Mouse (Mus musculus) limb, embryonic 13.5 days (tissue): ENCODE measurements at regions not wholly inside any gene's neighbourhood (a gene's known extent, or its start where the extent isn't known, plus 50 kb on each side); places are given as distances from the start of the nearest gene placed in this dataset.

Experiments
- ATAC-seq: fragments of 200-750 bp; cut with Nextera tagmentation; 2 replicates; pipeline ENCODE4 v1.8.0; 2017; ENCODE audit warnings: low read depth, moderate number of reproducible peaks, moderate TSS enrichment; ENCODE audit not compliant: low FRiP score
- H3K27ac ChIP-seq: fragments of 300-500 bp; sonication (generic); 2 replicates; pipeline ENCODE4 v1.5.1; 2015; ENCODE audit warnings: inconsistent platforms, mild to moderate bottlenecking, moderate library complexity
- H3K27me3 ChIP-seq: fragments of 300-500 bp; sonication (generic); 2 replicates; pipeline ENCODE4 v1.6.1; 2015; ENCODE audit warnings: mild to moderate bottlenecking, inconsistent platforms
- H3K36me3 ChIP-seq: fragments of 300-500 bp; sonication (generic); 2 replicates; pipeline ENCODE4 v1.6.1; 2015; ENCODE audit warnings: inconsistent platforms, mild to moderate bottlenecking, moderate library complexity
- H3K4me1 ChIP-seq: fragments of 300-500 bp; sonication (generic); 2 replicates; pipeline ENCODE4 v1.6.1; 2015; ENCODE audit warnings: inconsistent platforms
- H3K4me2 ChIP-seq: fragments of 300-500 bp; sonication (generic); replicated peaks from 2 replicates; pipeline ENCODE4 v1.6.1; 2015; ENCODE audit warnings: inconsistent platforms, mild to moderate bottlenecking, moderate library complexity
- H3K4me3 ChIP-seq: fragments of 300-500 bp; sonication (generic); 2 replicates; pipeline ENCODE4 v1.5.1; 2015; ENCODE audit warnings: moderate library complexity, mild to moderate bottlenecking, inconsistent platforms
- H3K9ac ChIP-seq: fragments of 300-500 bp; sonication (generic); 2 replicates; pipeline ENCODE4 v1.6.1; 2015; ENCODE audit warnings: mild to moderate bottlenecking, inconsistent platforms
- H3K9me3 ChIP-seq: fragments of 300-500 bp; sonication (generic); 2 replicates; pipeline ENCODE4 v1.6.1; 2016; ENCODE audit warnings: inconsistent platforms
- WGBS: fragments of 180-500 bp; shearing (Covaris S2); methylation state at CpG from one replicate; pipeline ENCODE4 v1.1.7; 2015; 5-methylcytosine and 5-hydroxymethylcytosine counted together

DNA sequence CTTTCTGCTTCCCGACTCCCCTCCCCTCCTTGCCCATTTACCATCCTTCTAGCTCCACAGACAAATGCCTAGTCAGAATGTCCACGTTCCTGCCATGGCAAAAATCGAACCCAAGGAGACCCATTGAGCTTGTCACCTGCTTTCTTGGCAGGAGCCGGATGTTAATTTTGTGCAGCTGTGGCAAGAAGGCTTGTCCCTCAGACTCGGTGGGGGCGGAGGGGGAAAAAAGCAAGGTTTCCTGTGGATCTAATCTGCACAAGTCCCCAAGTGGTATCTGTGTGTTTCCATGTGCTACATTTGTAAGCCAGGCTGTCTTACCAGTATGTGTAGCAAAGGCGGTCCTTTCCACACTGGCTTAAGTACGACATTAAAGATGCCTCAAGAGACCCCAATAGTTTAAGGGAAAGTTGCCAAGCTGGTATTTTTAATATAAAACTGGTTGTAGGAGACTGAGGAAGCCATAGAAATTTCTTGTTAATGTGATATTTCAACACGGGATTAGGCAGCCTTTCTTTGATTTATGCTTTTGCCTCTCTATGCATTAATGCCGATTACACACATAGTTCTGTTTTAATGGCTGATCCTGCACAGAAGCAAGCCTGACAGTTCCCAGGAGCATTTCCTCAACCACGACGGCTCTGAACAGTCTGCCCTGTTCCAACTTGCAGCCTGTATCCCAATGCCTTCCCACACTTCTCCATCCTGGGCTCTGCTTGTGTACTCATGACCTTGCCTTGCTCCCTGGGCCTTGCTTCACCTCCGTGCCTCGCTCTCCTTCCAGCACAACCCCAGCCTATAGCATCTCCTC lies 138.9 kb upstream of the Plxnc1 start:
- peaks cover 23% of the 10 kb centered on the region for H3K4me1 ChIP-seq
- WGBS: 23% methylated on average over 14 of the region's 14 CpGs
- H3K4me3 ChIP-seq: no peak overlapping the region
- peak overlapping the region; percentile 14; the same call in 1 of the 2 replicates for H3K4me2 ChIP-seq
- peak; percentile 74 for ATAC-seq
- H3K36me3 ChIP-seq: no peaks in the 10 kb centered on the region
- peaks cover 29% of the 10 kb centered on the region for H3K27me3 ChIP-seq
- H3K9ac ChIP-seq: no peak overlapping the region
- no peak overlapping the region for H3K27ac ChIP-seq
- H3K9me3 ChIP-seq: no peaks in the 10 kb centered on the region

DNA sequence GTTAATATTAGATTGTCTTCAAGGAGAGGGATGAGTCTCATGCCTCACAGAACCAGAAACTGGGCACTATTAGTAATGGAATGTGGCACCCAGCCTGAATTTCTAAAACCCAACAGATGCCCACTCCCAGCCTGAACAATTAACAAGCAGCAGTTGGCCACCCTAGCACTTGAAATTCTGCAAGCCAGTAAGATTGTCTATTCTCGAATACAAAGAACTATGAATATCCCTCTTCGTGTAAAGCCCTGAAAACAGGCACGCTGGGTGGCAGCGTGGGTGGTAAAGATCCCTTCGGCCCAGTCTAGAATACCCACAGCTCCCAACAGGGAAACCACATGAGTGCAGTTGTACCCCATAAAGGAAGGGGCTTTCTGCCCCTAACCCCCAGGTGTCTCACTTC lies 138.0 kb upstream of the Plxnc1 start:
- no peak overlapping the region for H3K9ac ChIP-seq
- no peak for ATAC-seq

DNA sequence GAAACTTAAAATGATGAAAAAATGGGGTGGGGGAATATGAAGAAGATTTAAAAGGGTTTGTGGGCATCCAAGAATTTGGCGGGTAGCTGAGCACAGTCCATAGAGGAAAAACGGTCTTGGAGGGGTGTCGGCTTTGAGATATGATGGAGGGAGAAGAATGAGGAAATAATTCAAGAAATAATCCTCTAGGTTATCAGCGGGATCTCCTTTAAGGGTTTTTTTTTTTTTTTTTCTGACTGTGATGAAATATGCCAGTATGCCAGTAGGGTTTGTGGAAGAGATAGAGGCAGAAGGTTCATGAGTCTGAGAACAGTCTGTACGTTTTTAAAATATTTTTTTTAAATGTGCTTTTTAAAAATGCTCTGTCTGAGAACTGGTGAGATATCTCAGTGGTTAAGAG lies 135.3 kb upstream of the Plxnc1 start:
- Histone ChIP-seq H3K9ac (no peak overlapping the region), H3K36me3 (no peaks in the 10 kb centered on the region), H3K4me3 (no peak overlapping the region), H3K4me1 (peaks cover 27% of the 10 kb centered on the region), H3K4me2 (no peak overlapping the region), H3K27me3 (0 out of 2 replicates have a peak, but pooled peaks cover 4% of the 10 kb centered on the region), H3K9me3 (no peaks in the 10 kb centered on the region), H3K27ac (no peak overlapping the region)
- WGBS: 88% methylated on average over 5 of the region's 5 CpGs
- ATAC-seq: no peak

More for the DNA sequence above, 138.0 kb upstream of the Plxnc1 start:
- no peaks in the 10 kb centered on the region for H3K36me3 ChIP-seq
- no peak overlapping the region for H3K4me3 ChIP-seq
- H3K27me3 ChIP-seq: peaks cover 27% of the 10 kb centered on the region
- H3K4me1 ChIP-seq: peaks cover 14% of the 10 kb centered on the region
- H3K27ac ChIP-seq: no peak overlapping the region
- 81% methylated on average over 5 of the region's 5 CpGs for WGBS
- H3K9me3 ChIP-seq: no peaks in the 10 kb centered on the region
- no peak overlapping the region for H3K4me2 ChIP-seq

DNA sequence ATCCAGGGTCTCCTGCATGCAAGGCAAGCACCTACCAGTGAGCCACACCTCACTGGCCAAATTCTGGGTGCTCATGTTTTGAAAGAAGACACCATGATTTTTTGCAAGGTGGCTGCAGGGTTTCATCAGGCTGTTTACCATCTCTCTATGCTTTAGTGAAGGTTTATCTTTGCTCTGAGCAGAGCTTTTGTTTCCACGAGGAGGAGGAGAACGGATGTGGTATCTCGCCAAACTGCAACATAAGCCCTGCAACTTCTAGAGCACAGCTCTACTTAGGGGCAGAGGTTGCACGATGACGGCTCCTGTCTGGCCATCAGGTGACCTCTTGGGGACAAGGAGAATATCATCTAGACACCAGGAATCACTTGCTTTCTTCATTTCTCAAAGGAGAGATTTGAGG lies 131.8 kb upstream of the Plxnc1 start:
- Histone ChIP-seq H3K4me2 (no peak overlapping the region), H3K4me3 (no peak overlapping the region), H3K27ac (no peak overlapping the region), H3K9ac (no peak overlapping the region), H3K4me1 (peaks cover 18% of the 10 kb centered on the region), H3K36me3 (no peaks in the 10 kb centered on the region), H3K27me3 (peaks cover 12% of the 10 kb centered on the region; the same call in 1 of the 2 replicates), H3K9me3 (no peaks in the 10 kb centered on the region)
- ATAC-seq: no peak
- 87% methylated on average over 5 of the region's 5 CpGs for WGBS

DNA sequence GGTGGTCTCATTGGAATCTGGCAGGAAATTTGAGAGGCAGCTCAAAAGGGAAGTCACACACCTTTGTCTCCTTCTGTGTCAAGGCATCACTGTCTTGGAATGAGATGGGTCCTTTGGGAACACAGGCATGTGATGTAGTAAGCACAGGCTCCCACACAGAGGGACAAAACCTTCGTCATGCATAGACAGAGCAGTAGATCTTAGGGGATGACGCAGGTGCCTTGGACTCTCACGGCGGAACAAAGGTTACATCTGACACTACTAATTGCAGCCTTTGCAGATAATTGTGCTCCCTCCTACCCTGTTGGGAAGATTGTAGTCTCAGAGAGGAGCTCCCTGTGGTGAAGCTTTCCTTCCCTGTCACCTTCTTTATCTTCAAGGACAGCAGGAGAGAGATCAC lies 131.3 kb upstream of the Plxnc1 start:
- Histone ChIP-seq H3K36me3 (no peaks in the 10 kb centered on the region), H3K9me3 (no peaks in the 10 kb centered on the region), H3K9ac (no peak overlapping the region), H3K4me1 (peaks cover 18% of the 10 kb centered on the region), H3K27ac (no peak overlapping the region), H3K4me2 (no peak overlapping the region), H3K4me3 (no peak overlapping the region), H3K27me3 (peaks cover 12% of the 10 kb centered on the region; the same call in 1 of the 2 replicates)
- 65% methylated on average over 4 of the region's 4 CpGs for WGBS
- no peak; the same call in 1 of the 2 replicates for ATAC-seq

DNA sequence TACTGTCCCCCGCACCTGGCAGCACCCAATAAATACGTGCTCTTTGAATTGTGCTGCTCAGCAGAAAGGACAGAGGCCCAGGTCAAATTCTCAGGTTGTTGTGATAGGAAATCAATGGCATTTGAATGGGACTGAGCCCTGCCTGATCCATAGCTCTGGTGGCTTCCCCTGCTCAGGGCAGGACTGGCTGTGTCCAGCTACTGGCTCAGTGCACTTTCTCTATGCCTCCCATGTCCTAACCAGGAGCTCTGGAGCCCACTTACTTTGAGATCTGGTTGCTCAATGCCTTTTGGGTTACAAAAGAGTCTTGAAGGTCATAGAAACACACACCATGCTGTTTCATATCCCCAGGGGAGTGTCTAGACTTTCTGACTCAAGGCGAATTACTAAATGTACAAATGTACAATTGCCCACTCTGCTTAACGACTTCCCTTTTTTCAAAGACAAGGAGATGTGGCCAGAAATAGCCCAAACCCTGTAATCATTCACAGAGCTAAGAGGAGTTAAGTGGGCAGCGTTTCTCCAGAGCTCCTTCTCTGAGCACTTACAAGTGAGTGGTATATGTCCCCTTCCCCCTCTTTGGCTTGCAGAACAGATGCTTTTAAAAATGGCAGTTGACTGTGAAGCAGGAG lies 130.4 kb upstream of the Plxnc1 start:
- Histone ChIP-seq H3K4me3 (no peak overlapping the region), H3K27me3 (peaks cover 12% of the 10 kb centered on the region; the same call in 1 of the 2 replicates), H3K9me3 (no peaks in the 10 kb centered on the region), H3K4me2 (no peak overlapping the region), H3K36me3 (no peaks in the 10 kb centered on the region), H3K27ac (no peak overlapping the region), H3K9ac (no peak overlapping the region), H3K4me1 (peaks cover 18% of the 10 kb centered on the region)
- 30% methylated on average over 5 of the region's 5 CpGs for whole genome bisulfite sequencing
- no peak for ATAC-seq

DNA sequence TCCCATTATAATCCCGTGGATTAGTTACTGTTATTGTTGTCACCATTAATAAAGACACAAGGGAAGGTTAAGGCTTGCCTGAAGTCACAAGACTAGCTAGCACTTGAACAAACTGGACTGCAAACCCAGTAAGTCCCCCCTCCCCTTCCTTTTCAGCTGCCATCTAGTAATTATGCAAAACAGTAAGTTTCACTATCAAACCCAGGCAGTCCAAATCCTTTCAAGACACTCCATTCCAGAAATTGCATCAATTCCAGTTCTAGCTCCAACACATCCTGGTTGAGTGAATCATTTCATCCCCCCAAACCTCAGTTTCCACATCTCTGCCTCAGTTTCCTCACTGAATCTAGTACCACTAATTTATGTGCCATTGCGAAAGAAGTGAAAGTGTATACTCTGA lies 129.7 kb upstream of the Plxnc1 start:
- Histone ChIP-seq H3K27ac (no peak overlapping the region), H3K9ac (no peak overlapping the region), H3K27me3 (peaks cover 12% of the 10 kb centered on the region; the same call in 1 of the 2 replicates), H3K4me2 (no peak overlapping the region), H3K4me1 (peaks cover 18% of the 10 kb centered on the region), H3K4me3 (no peak overlapping the region), H3K9me3 (no peaks in the 10 kb centered on the region), H3K36me3 (no peaks in the 10 kb centered on the region)
- no peak for ATAC-seq
- WGBS: 75% methylated on average over 2 of the region's 2 CpGs

DNA sequence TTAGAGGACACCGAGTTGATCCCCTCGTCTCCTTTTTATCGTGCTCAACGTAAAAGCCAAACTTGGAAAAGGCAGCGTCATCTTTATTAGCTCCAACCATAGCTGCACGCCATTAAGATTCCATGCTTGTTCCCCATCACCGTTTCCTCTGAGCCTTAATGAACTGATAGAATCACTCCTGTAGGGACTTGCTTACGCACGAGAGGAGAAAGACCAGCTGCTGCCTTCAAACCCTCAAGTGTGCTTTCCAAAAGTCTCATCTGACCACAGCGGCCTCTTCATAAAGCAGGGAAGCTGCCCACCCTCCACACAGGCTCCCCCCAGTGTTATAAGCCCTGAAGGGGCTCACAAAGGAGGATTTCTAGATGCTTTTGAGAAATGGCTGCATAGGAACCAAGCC lies 123.3 kb upstream of the Plxnc1 start:
- WGBS: 55% methylated on average over 10 of the region's 10 CpGs
- H3K27me3 ChIP-seq: peaks cover 3% of the 10 kb centered on the region; the same call in 1 of the 2 replicates
- no peak overlapping the region for H3K27ac ChIP-seq
- H3K4me2 ChIP-seq: no peak overlapping the region
- no peaks in the 10 kb centered on the region for H3K36me3 ChIP-seq
- no peak overlapping the region for H3K4me3 ChIP-seq
- H3K4me1 ChIP-seq: peaks cover 4% of the 10 kb centered on the region
- no peak overlapping the region for H3K9ac ChIP-seq
- no peaks in the 10 kb centered on the region for H3K9me3 ChIP-seq
- no peak for ATAC-seq

DNA sequence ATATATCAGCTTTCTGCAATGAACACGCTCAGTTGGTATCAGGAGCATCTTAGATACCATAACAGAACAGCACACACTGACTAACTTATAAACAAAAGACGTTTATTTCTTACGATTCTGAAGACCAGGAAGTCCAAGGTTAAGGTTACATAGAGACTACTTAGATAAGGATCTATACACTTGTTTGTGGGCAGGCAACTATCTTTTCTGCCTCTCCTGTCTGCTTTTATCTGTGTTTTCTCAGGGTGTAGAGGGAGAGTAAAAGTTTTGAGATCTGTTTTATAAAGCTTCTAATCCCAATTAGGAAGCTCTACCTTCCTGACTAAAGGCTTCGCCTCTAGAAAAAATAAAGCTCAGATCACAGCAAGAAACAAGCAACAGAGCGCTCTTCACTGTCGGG lies 122.1 kb upstream of the Plxnc1 start:
- Histone ChIP-seq H3K4me1 (peaks cover 4% of the 10 kb centered on the region), H3K27me3 (no peaks in the 10 kb centered on the region), H3K4me3 (no peak overlapping the region), H3K27ac (no peak overlapping the region), H3K9ac (no peak overlapping the region), H3K9me3 (no peaks in the 10 kb centered on the region), H3K4me2 (no peak overlapping the region), H3K36me3 (no peaks in the 10 kb centered on the region)
- WGBS: 81% methylated on average over 6 of the region's 6 CpGs
- no peak for ATAC-seq

DNA sequence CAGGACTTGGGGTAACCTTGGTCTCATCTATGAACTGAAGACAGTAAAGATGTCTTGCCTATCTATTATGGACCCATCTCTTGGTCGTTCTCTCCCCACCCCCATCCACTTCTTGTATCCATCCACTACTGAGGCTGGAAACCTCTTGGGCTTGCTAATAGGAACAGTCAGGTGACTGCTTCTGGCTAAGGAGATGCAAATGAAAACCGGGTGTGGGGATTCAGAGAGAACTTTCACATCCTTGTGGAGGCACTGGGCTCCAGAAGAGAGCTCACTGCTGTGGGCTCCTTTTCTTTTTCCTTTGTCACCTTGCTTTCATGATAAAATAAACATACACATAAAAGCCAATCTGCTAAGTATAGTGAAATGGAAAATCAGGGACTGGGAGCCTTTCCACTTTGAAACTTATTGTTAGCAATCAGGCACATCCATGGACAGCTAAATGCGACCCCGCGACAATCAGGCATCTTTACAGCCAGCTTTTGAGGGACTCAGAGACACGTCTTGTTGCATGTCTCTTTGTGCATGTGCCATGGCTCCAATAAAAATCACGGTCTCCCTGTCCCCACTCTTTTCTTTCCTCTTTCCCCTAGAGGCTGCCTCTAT lies 115.0 kb upstream of the Plxnc1 start:
- Histone ChIP-seq H3K9me3 (no peaks in the 10 kb centered on the region), H3K36me3 (no peaks in the 10 kb centered on the region), H3K4me3 (no peak overlapping the region), H3K9ac (no peak overlapping the region), H3K27me3 (no peaks in the 10 kb centered on the region), H3K4me2 (no peak overlapping the region), H3K4me1 (peaks cover 27% of the 10 kb centered on the region), H3K27ac (no peak overlapping the region)
- no peak for ATAC-seq
- 57% methylated on average over 7 of the region's 7 CpGs for WGBS

DNA sequence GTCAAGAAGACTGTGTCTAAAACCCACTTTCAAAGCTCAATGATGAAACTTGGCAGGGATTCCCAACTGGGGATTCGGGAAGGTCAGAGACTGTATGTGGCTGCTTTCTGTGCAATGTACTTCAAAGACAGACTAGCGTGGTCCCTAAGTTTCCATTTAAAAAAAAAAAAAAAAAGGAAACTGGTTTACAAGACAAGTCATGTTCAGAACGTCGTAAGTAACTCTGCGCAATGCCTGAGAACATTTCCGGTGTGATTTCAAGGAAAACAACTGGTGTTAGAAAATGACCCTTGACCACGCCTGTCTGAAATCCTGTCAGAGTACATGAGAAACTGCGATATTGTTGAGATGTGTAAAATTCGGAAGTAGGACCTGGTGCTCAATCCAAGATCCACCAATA lies 114.4 kb upstream of the Plxnc1 start:
- Histone ChIP-seq H3K4me3 (no peak overlapping the region), H3K9me3 (no peaks in the 10 kb centered on the region), H3K36me3 (no peaks in the 10 kb centered on the region), H3K27ac (no peak overlapping the region), H3K4me1 (peaks cover 27% of the 10 kb centered on the region), H3K9ac (no peak overlapping the region), H3K27me3 (no peaks in the 10 kb centered on the region), H3K4me2 (no peak overlapping the region)
- WGBS: 76% methylated on average over 9 of the region's 9 CpGs
- ATAC-seq: no peak

DNA sequence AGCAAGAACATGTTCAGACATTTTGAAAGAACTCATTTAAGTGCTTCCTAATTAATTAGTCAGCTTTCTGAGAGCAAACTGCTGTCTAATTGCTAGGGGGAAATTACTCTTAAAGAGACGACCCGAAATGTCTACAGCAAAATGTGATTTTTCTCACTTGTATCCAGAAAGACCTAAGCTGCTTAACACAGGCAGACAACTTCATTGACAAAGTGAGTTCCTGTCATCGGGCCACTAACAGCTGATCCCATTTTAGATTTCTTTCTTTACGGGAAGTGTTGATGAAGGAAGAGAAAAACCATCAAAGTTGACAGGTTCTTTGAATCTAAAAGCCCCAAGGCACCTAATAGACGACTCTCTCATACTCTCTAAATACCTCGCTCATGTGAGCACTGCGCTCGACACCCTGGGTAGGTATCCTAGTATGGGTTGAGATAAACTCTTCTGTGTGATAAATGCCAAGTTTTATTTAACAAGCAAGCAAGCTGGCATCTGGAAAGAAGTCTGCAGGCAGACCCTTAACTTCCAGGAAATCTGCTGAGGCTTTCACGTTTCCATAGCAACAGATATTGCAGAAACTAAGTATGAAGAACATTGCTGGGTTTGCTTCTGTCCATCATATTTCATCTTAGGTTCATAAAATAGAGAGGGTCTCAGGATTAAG lies 112.5 kb upstream of the Plxnc1 start:
- Histone ChIP-seq H3K27me3 (no peaks in the 10 kb centered on the region), H3K27ac (no peak overlapping the region), H3K9me3 (no peaks in the 10 kb centered on the region), H3K4me2 (no peak overlapping the region), H3K4me1 (peaks cover 33% of the 10 kb centered on the region), H3K4me3 (no peak overlapping the region), H3K9ac (no peak overlapping the region), H3K36me3 (no peaks in the 10 kb centered on the region)
- WGBS: 52% methylated on average over 9 of the region's 9 CpGs
- ATAC-seq: no peak
